Mouse (Mus musculus): ENCODE data around the gene Proser3. TPM values are rescaled to one million over a fixed set of nuclear protein-coding genes. Genes with fewer than 3 reads are reported as not detected.

The Proser3 gene
- total RNA-seq, 4 experiments from 2014 or later, result 3.1 to 4.5 (median 3.9) TPM

DNA sequence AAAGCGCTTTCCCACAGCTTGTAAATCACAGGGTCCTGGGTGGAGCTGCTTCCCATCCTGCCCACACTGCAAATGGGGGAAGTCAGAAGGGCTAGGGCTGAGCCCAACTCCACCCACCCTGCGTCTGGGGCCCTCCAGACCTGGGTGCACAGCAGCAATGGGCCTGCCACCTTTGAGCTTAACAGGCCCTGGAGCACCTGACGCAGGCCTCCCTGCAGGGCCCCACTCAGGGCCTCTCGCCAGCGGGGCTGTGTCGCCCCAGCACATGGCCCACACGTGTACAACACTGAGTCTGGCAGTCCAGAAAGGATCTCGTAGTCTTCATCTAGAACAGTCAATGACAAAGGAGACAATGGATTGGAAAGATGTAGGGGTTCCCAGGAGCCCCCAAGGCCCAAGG lies 27.9 kb upstream of the Proser3 start:
- no peak for DNase-seq (ENCODE audit: low spot score)

DNA sequence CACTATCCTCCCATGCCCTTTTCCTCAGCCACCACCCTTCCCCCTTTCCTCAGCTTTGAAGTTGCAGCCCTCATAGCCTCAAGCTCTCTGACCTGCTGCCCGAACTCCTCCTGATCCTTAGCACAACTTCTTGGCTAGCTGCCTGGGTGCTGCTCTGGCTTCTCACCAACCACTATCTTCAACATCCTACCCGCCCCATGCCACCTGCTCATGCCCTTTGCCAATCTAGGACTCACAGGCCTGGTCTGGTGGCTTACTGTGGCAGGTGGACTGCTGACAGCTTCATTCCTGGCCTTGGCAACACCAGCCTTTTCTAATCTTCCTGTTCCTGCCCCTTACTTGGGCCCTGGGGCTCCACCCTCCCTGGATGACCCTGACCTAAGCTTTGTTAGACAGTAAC lies 20.9 kb upstream of the Proser3 start:
- peak; percentile 59 for DNase-seq (ENCODE audit: low spot score)

DNA sequence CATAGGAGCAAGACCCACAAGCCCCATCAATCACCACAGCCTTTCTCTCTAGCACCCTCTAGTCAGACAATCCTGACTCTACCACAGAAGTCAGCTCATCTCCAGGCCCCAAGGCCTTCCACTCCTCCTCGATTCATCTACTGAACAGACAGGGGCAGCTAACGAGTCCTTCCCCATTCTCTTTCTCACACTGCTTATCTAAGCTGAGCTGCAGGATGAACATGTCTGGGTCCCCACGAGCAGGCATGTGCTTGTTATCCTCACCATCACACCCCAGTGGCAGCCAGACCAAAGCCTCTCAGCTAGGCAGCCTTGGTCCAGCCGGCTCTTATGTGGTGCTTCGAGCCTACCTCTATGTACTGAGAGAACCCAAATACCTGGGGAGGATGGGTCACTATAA lies 20.3 kb upstream of the Proser3 start:
- DNase-seq (ENCODE audit: low spot score), result no peak

- DNase-seq (ENCODE audit: low spot score), result no peak
Observed at GRCm38 (mm10) chr7:30567555-30567954, 15.5 kb upstream of the Proser3 start.

DNA sequence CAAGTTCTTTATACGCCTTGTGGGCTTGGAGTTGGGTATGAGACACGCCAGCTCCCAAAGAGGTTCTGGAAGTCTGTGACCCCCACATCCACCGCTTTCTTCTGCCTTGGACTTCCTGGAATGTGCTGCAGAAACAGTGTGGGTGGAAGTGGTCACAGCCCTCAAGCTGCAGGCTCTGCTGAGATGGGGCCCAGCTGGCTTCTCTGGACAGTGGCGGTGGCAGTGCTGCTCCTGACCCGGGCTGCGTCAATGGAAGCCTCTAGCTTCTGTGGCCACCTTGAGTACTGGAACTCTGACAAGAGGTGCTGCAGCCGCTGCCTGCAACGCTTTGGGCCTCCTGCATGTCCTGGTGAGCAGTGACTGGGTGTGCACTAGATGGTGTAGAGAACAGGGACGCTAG lies 13.9 kb upstream of the Proser3 start:
- no peak for DNase-seq (ENCODE audit: low spot score)

DNA sequence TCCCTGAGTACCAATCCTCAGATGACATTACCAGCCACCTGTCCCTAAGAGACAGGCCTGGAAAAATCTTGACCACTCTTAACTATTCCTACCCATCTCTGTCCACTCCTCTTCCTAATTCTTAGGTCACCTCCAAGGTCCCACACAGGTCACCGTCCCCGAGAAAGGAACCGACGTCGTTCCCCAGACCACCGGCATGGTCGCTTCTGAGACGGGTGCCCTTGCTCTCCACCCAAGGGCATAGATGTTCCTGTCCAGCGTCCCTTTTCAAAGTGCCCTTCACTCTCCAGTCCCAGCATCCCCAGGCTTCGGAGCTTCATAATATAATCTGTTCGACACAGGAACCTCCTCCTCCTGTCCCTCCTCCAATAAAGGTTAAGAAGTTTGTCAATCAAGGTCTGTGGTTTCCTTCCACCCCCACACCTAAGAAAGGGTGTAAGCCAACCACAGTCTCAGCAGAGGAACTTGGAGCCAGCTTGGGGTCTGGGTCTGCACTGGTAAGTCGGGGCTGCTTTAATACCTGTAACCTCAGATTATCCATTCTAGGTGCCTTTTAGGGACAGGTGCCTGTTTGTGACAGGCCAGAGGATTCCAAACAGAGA lies 13.0 kb upstream of the Proser3 start, which contains the start of gene Igflr1:
Gene Igflr1 (plus strand): TSS at position 458 of the 602 bp plus-strand sequence.
- no peak for DNase-seq (ENCODE audit: low spot score)

- DNase-seq (ENCODE audit: low spot score), result no peak
Observed at GRCm38 (mm10) chr7:30563906-30564280, 11.8 kb upstream of the Proser3 start.

DNA sequence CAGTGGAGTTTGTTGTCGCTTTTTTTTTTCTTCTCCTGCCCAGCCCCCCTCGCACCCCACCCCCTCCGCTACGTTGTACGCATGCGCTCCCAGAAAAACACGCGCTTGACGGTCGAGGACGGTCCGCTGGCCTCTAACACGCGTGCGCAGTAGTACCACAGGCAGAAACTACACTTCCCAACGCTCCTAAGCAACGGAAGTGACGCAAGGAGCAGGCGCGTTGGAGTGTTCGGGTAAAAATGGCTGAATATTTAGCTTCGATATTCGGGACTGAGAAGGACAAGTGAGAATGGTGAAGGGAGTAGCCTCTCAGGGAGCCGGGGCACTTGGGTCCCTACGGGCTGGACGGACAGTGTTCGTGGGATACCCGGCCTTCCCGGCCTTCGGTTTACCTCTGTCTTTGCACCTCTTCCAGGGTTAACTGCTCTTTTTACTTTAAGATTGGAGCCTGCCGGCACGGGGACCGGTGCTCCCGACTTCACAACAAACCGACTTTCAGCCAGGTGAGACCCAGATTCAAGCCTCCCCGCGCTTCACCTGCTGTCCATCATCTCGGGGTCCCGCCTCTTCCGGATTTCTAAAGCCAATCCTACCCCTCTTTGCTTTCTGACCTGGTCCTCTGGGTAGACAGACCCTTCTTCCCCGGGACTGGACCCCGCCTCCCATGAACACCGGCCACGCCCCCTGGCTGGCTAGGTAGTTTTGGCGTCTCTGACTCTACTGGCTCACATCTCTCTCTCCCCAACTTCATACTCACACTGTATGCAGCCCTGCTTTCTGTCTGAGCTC lies 11.2 kb upstream of the Proser3 start, which contains the start of the genes U2af1l4, Gm49396 and Psenen:
Gene U2af1l4 (plus strand): TSS at position 185 of the 789 bp plus-strand sequence.
Gene Gm49396 (plus strand): TSS at position 228 of the 789 bp plus-strand sequence.
Gene Psenen (minus strand): TSS at position 511 of the 789 bp plus-strand sequence.
- peak; percentile 97 for DNase-seq (ENCODE audit: low spot score)

GRCm38 (mm10) chr7:30562526-30563116 lies 10.5 kb upstream of the Proser3 start:
- DNase-seq (ENCODE audit: low spot score), result no peak

DNA sequence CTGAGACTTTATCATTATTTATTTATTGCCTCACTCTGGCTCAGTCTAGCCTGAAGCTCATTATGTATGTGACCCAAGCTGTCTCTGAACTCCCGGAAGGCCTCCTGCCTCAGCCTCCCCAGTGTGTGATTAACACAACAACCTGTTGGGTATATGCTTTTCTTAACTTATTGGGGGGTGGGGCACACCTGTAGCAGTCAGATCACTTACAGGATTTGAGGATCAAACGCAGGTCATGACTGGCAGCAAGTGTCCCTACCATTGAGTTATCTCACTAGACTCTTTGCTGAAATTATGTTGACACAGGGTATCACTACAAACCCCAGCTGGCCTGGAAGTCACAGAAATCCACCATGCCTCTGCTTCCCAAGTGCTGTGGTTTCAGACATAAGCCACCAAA lies 8.2 kb upstream of the Proser3 start:
- no peak for DNase-seq (ENCODE audit: low spot score)

DNA sequence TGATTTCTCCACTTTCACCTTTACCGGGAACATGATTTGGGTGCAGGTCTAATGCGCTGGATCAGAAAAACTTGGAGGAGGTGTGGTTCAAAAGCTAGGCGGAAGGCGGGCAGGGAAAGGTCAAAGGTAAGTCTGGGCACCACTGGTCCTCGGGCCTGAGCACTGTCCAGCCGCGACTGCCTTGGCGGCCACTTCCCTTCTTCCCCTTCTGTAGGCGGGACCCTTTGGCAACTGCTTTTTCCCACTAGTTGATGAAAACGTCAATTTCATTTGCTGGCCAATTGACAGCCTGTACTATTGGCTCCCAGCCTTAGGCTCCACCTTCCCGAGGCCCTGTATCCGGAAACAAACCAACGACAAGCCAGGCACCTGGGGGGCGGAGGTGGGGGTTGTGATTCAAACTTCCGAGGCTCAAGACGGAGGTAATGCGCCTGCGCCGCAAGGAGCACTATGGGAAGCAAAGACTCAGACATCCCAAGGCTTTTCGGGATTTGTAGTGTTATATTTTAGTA lies 7.4 kb upstream of the Proser3 start, which contains the start of gene Lin37:
Gene Lin37 (minus strand): TSS at position 396 of the 512 bp plus-strand sequence.
- peak; percentile 98 for DNase-seq (ENCODE audit: low spot score)

DNA sequence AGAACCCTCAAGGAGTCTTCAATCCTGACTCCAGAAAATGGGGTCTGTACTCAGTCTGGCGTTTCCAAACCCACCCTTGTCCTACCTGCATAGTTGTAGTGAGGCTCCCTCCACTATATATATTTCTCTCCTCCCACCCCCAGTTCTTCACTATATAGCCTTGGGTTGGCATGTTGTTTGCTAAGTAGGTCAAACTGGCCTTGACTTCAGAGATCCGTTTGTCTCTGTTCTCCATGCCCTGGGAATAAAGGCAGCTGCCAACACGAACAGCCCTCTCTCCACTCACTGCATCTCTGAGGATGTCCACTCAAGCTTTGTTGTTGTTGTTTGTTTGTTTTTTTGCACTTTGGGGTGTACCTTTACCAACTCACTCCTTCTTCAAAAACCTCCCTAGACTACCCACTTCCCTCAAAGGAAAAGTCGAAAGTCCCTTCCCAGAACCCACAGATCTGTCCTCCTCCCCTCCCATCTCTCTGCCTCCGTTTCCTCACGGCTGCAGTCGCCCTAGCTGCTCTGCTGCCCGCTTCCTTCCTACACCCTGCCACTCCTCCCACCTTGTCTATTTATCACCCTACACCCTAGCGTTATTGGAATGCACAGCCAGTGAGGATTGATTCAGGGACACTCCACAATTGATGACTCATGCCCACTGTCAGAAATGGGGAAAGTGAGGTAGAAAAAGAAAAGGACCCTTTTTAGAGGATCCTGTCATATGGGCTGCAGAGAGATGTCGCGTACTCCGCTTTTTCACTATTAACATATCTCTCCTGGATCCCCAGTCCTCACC lies 6.8 kb upstream of the Proser3 start:
- DNase-seq (ENCODE audit: low spot score), result no peak

- DNase-seq (ENCODE audit: low spot score), result no peak
Observed at GRCm38 (mm10) chr7:30557901-30558514, 5.9 kb upstream of the Proser3 start.

DNA sequence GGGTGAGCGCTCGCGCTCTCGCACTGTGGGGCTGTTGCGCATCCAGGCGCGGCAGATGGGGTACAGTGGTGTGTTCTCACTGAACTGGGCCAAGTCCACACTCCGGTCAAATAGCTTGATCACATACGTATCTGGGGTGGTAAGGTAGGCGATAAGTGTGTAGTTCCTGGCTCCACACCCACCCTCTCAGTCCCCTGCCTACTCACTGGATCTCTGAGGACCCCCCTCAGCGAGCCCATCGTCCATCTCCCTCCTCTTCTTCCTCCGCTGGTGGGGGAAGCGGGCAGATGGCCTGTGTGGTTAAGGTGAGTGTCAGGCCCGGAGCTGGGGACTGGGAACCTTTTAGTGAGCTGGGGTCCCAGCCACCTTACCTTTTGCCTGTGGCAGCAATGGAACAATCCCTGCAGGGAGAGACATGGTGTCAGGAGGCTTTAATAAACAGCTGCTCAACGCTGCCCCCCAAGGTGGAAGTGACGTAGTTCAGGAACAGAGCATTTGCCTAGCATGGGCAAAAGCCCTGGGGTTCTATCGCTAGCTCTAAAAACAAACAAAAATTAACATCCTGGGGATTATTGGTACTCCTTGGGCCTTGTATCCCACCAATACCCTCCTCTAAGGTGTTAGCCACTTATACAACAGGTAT lies 4.9 kb upstream of the Proser3 start:
- no peak for DNase-seq (ENCODE audit: low spot score)

- DNase-seq (ENCODE audit: low spot score), result no peak
Observed at GRCm38 (mm10) chr7:30553810-30554584, 1.9 kb upstream of the Proser3 start.

DNA sequence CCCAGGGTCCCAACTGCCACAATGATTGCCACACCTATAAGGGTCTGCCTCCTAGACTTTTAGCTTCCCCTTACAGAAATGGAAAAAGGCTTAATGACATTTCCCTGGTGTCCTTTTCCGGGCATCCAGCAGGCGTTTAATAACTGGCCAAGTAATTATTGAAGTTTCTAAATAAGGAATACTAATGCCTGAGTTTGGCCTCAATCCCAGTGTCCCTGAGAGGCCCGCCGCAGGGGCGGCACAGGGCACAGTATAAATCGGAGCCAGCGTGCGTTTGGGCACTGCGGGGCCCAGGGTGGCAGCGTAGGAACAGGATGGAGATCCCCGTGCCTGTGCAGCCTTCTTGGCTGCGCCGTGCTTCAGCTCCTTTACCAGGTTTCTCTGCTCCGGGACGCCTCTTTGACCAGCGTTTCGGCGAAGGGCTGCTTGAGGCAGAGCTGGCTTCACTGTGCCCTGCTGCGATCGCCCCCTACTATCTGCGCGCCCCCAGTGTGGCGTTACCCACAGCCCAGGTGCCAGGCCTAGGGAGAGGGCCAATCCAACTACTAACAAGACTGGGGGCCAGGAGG lies 1.0 kb upstream of the Proser3 start:
- DNase-seq (ENCODE audit: low spot score), result peak; percentile 65

DNA sequence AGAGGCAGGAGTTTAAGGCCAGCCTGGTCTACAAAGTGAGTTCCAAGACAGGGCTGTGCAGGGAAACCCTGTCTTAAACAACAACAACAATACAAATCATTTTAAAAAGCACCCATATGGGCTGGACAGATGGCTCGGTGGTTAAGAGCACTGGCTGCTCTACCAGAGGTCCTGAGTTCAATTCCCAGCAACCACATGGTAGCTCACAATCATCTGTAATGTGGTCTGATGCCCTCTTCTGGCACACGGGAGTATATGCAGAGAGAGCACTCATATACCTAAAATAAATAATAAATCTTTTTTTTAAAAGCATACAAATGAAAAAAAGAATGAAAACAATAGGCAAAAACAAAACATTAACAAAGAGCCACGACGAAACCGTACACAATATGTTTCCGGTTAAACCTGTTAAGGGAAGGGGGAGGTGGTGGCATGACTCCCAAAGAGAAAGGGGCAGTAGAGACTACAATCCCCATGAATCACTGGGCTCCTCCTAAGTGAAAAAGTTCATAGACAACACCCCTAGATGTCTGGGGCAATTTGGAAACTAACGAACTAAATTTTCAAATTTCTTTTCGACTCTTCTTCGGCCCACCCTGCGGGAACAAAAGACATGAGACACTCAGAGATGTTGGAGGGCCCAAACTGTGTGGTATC lies 526 bp downstream of the Proser3 start:
- DNase-seq (ENCODE audit: low spot score), result no peak

DNA sequence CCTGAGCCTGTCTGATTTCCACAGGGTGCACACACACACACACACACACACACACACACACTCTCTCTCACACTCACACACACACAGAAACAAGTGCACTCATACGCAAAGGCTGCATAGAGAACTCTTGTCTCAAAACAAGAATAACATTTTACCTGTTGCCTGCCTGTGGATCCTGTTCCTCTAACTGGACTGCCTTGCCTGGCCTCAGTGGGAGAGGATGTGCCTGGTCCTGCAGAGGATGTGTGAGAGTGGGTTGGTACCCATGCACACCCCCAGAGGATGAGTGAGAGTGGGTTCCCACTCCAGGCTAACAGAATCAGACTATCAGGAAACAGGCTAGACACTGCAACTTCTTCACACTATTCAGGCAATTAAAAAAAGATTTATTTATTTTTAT lies 1.5 kb downstream of the Proser3 start:
- no peak for DNase-seq (ENCODE audit: low spot score)

DNA sequence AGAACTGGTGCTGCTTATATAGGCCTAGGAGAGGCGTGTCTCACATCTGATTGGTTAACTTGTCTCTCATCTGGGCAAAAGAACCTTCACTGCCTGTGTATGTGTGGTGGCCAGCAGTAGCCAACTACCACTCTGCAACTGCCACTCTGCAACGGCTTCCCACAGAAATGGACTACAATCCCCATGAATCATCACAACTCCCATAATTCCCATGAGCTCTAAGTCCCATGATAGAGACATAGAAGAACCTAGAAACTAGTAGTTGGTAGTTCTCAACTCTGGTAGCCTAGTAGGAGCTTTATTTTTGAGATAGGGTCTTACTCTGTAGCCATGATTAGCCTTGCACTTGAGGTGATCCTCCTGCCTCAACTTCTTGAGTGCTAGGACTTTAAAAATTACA lies 2.2 kb downstream of the Proser3 start:
- no peak for DNase-seq (ENCODE audit: low spot score)
